In genomic region chr5:122548671-122549070, GRCm38 (mm10) we compare ENCODE assay signal across 8 mouse cellular contexts. TPM values are rescaled to one million over a fixed set of nuclear protein-coding genes. Genes with fewer than 3 reads are reported as not detected.
DNase-seq lines count a peak whose midpoint lies in the region; ATAC-seq and TF ChIP-seq lines count a peak whose summit lies in the region.

No protein-coding gene starts in this region.

- no peaks in the 10 kb centered on the region for H3K9me3 ChIP-seq in heart, embryonic 10.5 days

- intact Hi-C loops in gastrocnemius, adult 2 months (cut with DNase I), result loop anchor here (5.0 kb wide), 2 partner anchors 64 to 79 kb away; partner anchors contain the start of gene Ift81

- 70% methylated on average over 6 of the region's 6 CpGs for WGBS in heart, embryonic 10.5 days

- no peak for ATAC-seq in megakaryocyte progenitor cell, adult 5-6 weeks (replicated peaks; ENCODE audit: poor library complexity)

- no peak overlapping the region for H3K4me3 ChIP-seq in gastrocnemius, adult 2 months
- no peak overlapping the region for H3K4me3 ChIP-seq in heart, embryonic 10.5 days

- H3K27me3 ChIP-seq in heart, embryonic 10.5 days (ENCODE audit: insufficient read depth, poor library complexity, severe bottlenecking), result no peaks in the 10 kb centered on the region
- no peaks in the 10 kb centered on the region for H3K27me3 ChIP-seq in splenic B cell, adult 2 months (ENCODE audit: control insufficient read depth, insufficient read depth, low read length, poor library complexity, severe bottlenecking)

- TF ChIP-seq CTCF in gastrocnemius, adult 2 months (IDR thresholded peaks at IDR 0.05), result no peak

- peaks cover 30% of the 10 kb centered on the region for H3K4me1 ChIP-seq in heart, embryonic 10.5 days

- DNase-seq in gastrocnemius, adult 2 months, result no peak
- no peak for DNase-seq in gastrocnemius, adult 18-20 months (ENCODE audit: low spot score)
- no peak for DNase-seq in heart, embryonic 10.5 days (ENCODE audit: low spot score)
- peak; percentile 54 to 70 for DNase-seq in kidney, postnatal 25 days
- peak; percentile 6 for DNase-seq in splenic B cell, adult 2 months (ENCODE audit: low read depth, low spot score)
- DNase-seq in B cell, adult 2 months, result no peak
- no peak for DNase-seq in embryo, embryonic 10 days (ENCODE audit: low spot score)

- peak overlapping the region; percentile 74 for H3K27ac ChIP-seq in gastrocnemius, adult 2 months
- peak overlapping the region; percentile 78 for H3K27ac ChIP-seq in heart, embryonic 10.5 days

- peaks cover 5% of the 10 kb centered on the region; the same call in 1 of the 2 replicates for H3K36me3 ChIP-seq in heart, embryonic 10.5 days
- H3K36me3 ChIP-seq in splenic B cell, adult 2 months (ENCODE audit: control insufficient read depth, insufficient read depth, low read length, poor library complexity, severe bottlenecking), result no peaks in the 10 kb centered on the region

RNA-seq across cellular contexts. Expression of gene Atp2a2, which starts 46.6 kb away (rescaled TPM):
- total RNA-seq in gastrocnemius, adult 2 months (2021), result 100 to 1,000 TPM; 387 to 963 TPM
- 100 to 1,000 TPM; 447 to 563 TPM for total RNA-seq in gastrocnemius, adult 18-20 months (2021)
- polyA plus RNA-seq in heart, embryonic 10.5 days (2016; fragmentation: Nextera tagmentation; extraction: Ambion mirVana), result 205 and 235 TPM in 2 replicates
- total RNA-seq in megakaryocyte progenitor cell, adult 5-6 weeks (2015), result 72.8 and 78.3 TPM in 2 replicates
- total RNA-seq in megakaryocyte progenitor cell, adult 5-6 weeks (2017), result 98.4 and 99.1 TPM in 2 replicates

Comparison
In these comparisons a context has a peak if more than half of its experiments do, and no peak if none do; other contexts are left out.
1. DNase-seq: peak in kidney, postnatal 25 days (2 of 2) and splenic B cell, adult 2 months (single experiment); none in gastrocnemius, adult 2 months (single experiment), gastrocnemius, adult 18-20 months (single experiment), heart, embryonic 10.5 days (single experiment), B cell, adult 2 months (0 of 2) and embryo, embryonic 10 days (single experiment).